Mouse (Mus musculus) cerebellum, adult 2 months (tissue): ENCODE results near the gene Ubac2.

Experiments
- CTCF ChIP-seq: fragments of 200-500 bp; IDR thresholded peaks from 2 replicates; pipeline ENCODE4 v1.5.1; 2011; ENCODE audit warnings: low read depth, mild to moderate bottlenecking, control low read depth, low read length, moderate library complexity, borderline replicate concordance; ENCODE audit not compliant: insufficient read depth
- POLR2A ChIP-seq: fragments of 200-500 bp; IDR thresholded peaks from 2 replicates; pipeline ENCODE4 v1.6.1; 2011; ENCODE audit warnings: low read length, control low read depth, borderline replicate concordance; ENCODE audit not compliant: insufficient read depth

GRCm38 (mm10) chr14:121878176-121878858, at the start of gene Ubac2:
- 0 out of 2 replicates have a peak, but pooled peaks have one; percentile 47 for TF ChIP-seq POLR2A
- TF ChIP-seq CTCF = no peak
